Mouse (Mus musculus) C2C12 (cell line): ENCODE data around the gene Spp2. TPM values are rescaled to one million over a fixed set of nuclear protein-coding genes. Genes with fewer than 3 reads are reported as not detected.

Experiments
- H3K27me3 ChIP-seq: one replicate; pipeline ENCODE4 v1.6.1; 2011; ENCODE audit not compliant: control insufficient read depth, insufficient read depth, insufficient read length
- H3K36me3 ChIP-seq: one replicate; pipeline ENCODE4 v1.6.1; 2011; ENCODE audit not compliant: control insufficient read depth, insufficient read depth
- H3K4me3 ChIP-seq: one replicate; pipeline ENCODE4 v1.5.1; 2011; ENCODE audit warnings: mild to moderate bottlenecking, control low read depth; ENCODE audit not compliant: poor library complexity, insufficient read depth, severe bottlenecking
- H3K79me2 ChIP-seq: one replicate; pipeline ENCODE4 v1.6.1; 2011; ENCODE audit not compliant: control insufficient read depth, insufficient read depth
- H3K79me3 ChIP-seq: one replicate; pipeline ENCODE4 v1.6.1; 2011; ENCODE audit warnings: low read depth, control low read depth
- H3ac ChIP-seq: one replicate; pipeline ENCODE3; 2011; ENCODE audit warnings: low read depth; ENCODE audit not compliant: control insufficient read depth, insufficient read length
- CEBPB ChIP-seq: IDR thresholded peaks from one replicate; pipeline ENCODE4 v1.6.1; 2011; ENCODE audit warnings: low read depth, mild to moderate bottlenecking, control low read depth, moderate library complexity
- CTCF ChIP-seq: IDR thresholded peaks from one replicate; pipeline ENCODE4 v1.5.1; 2011; ENCODE audit not compliant: control insufficient read depth, insufficient read depth, insufficient read length
- FOSL1 ChIP-seq: IDR thresholded peaks from one replicate; pipeline ENCODE4 v1.8.0; 2011; ENCODE audit warnings: mild to moderate bottlenecking, low read length; ENCODE audit not compliant: poor library complexity, insufficient read depth, severe bottlenecking
- MAX ChIP-seq: IDR thresholded peaks from one replicate; pipeline ENCODE4 v1.6.1; 2011; ENCODE audit warnings: mild to moderate bottlenecking, control low read depth
- MYOD1 ChIP-seq: IDR thresholded peaks from one replicate; pipeline ENCODE4 v1.6.1; 2011; ENCODE audit warnings: low read depth; ENCODE audit not compliant: control insufficient read depth, insufficient read length
- MYOG ChIP-seq: IDR thresholded peaks from one replicate; pipeline ENCODE4 v1.6.1; 2011; ENCODE audit not compliant: control insufficient read depth, insufficient read length; ENCODE audit errors: extremely low read depth
- USF1 ChIP-seq: IDR thresholded peaks from one replicate; pipeline ENCODE4 v1.6.1; 2011; ENCODE audit warnings: low read depth, mild to moderate bottlenecking, control low read depth, moderate library complexity
- polyA plus RNA-seq: library from polyadenylated mRNA; unstranded; fragments of >200 nt; fragmentation: generic; extraction: Trizol; gene quantifications from one replicate; pipeline ENCODE4 v1.2.1, GENCODE M21; 2012; ENCODE audit warnings: missing spikeins

Spp2 gene
- polyA plus RNA-seq, 1 experiment: not detected

- TF ChIP-seq CEBPB: no peak
- TF ChIP-seq USF1: no peak
- TF ChIP-seq MYOG: no peak
- TF ChIP-seq FOSL1: no peak
- no peak for TF ChIP-seq MYOD1
- no peak for TF ChIP-seq MAX
- no peak for TF ChIP-seq CTCF
- H3K4me3 ChIP-seq: no peak overlapping the region
These were observed 43.0 kb downstream of the Spp2 start for GRCm38 (mm10) chr1:88449741-88450140.

GRCm38 (mm10) chr1:88450668-88451067 lies 43.9 kb downstream of the Spp2 start:
- no peaks in the 10 kb centered on the region for H3K27me3 ChIP-seq
- H3ac ChIP-seq: no peak overlapping the region
- TF ChIP-seq USF1 (no peak), CTCF (no peak), CEBPB (no peak), FOSL1 (no peak), MAX (no peak), MYOD1 (no peak), MYOG (no peak)
- H3K79me2 ChIP-seq: no peaks in the 10 kb centered on the region
- no peaks in the 10 kb centered on the region for H3K36me3 ChIP-seq
- H3K4me3 ChIP-seq: no peak overlapping the region
- H3K79me3 ChIP-seq: no peaks in the 10 kb centered on the region

More at GRCm38 (mm10) chr1:88449741-88450140, 43.0 kb downstream of the Spp2 start:
- no peaks in the 10 kb centered on the region for H3K36me3 ChIP-seq
- H3K79me3 ChIP-seq: no peaks in the 10 kb centered on the region
- H3K79me2 ChIP-seq: no peaks in the 10 kb centered on the region
- no peaks in the 10 kb centered on the region for H3K27me3 ChIP-seq
- H3ac ChIP-seq: no peak overlapping the region

GRCm38 (mm10) chr1:88452198-88452597 lies 45.4 kb downstream of the Spp2 start:
- Histone ChIP-seq H3K36me3 (no peaks in the 10 kb centered on the region), H3K79me3 (no peaks in the 10 kb centered on the region), H3K79me2 (no peaks in the 10 kb centered on the region), H3ac (no peak overlapping the region), H3K4me3 (no peak overlapping the region), H3K27me3 (no peaks in the 10 kb centered on the region)
- TF ChIP-seq FOSL1 (no peak), MYOG (no peak), CTCF (no peak), MYOD1 (no peak), MAX (no peak), CEBPB (no peak), USF1 (no peak)

- Histone ChIP-seq H3ac (no peak overlapping the region), H3K4me3 (no peak overlapping the region), H3K36me3 (no peaks in the 10 kb centered on the region), H3K79me2 (no peaks in the 10 kb centered on the region), H3K79me3 (no peaks in the 10 kb centered on the region), H3K27me3 (no peaks in the 10 kb centered on the region)
- TF ChIP-seq MYOD1 (no peak), USF1 (no peak), CTCF (no peak), MYOG (no peak), MAX (no peak), FOSL1 (no peak), CEBPB (no peak)
These were observed 47.9 kb downstream of the Spp2 start for GRCm38 (mm10) chr1:88454703-88455102.

GRCm38 (mm10) chr1:88455761-88456160 lies 49.0 kb downstream of the Spp2 start:
- no peak overlapping the region for H3ac ChIP-seq
- H3K36me3 ChIP-seq: no peaks in the 10 kb centered on the region
- no peaks in the 10 kb centered on the region for H3K27me3 ChIP-seq
- H3K4me3 ChIP-seq: no peak overlapping the region
- no peaks in the 10 kb centered on the region for H3K79me2 ChIP-seq
- TF ChIP-seq USF1 (no peak), CEBPB (no peak), MYOD1 (no peak), MYOG (no peak), CTCF (no peak), FOSL1 (no peak), MAX (no peak)
- H3K79me3 ChIP-seq: no peaks in the 10 kb centered on the region

GRCm38 (mm10) chr1:88456451-88457072 lies 49.8 kb downstream of the Spp2 start:
- H3K27me3 ChIP-seq: no peaks in the 10 kb centered on the region
- no peaks in the 10 kb centered on the region for H3K79me3 ChIP-seq
- no peaks in the 10 kb centered on the region for H3K36me3 ChIP-seq
- H3K79me2 ChIP-seq: no peaks in the 10 kb centered on the region
- H3K4me3 ChIP-seq: no peak overlapping the region
- TF ChIP-seq MYOG (no peak), MYOD1 (no peak), MAX (no peak), CEBPB (no peak), CTCF (peak; percentile 47), FOSL1 (no peak)
- H3ac ChIP-seq: no peak overlapping the region
